Mouse (Mus musculus) thymus, adult 2 months (tissue): ENCODE results near the gene Mogs.

Source experiments
- CTCF ChIP-seq: fragments of 200-500 bp; IDR thresholded peaks from 2 replicates; pipeline ENCODE4 v1.5.1; 2012; ENCODE audit warnings: mild to moderate bottlenecking, control low read depth, low read length, moderate library complexity, borderline replicate concordance; ENCODE audit not compliant: control insufficient read depth, poor library complexity, insufficient read depth; ENCODE audit errors: extremely low read depth
- POLR2A ChIP-seq: fragments of 200-500 bp; IDR thresholded peaks from 2 replicates; pipeline ENCODE4 v1.6.1; 2012; ENCODE audit warnings: mild to moderate bottlenecking, low read length, control low read depth, moderate library complexity; ENCODE audit not compliant: control insufficient read depth, poor library complexity, insufficient read depth; ENCODE audit errors: extremely low read depth

GRCm38 (mm10) chr6:83119734-83120051 lies 4.4 kb downstream of the Mogs start:
- TF ChIP-seq CTCF: no peak
- no peak for TF ChIP-seq POLR2A
